ENCODE assay signal across 13 mouse cellular contexts in genomic region chr5:135913201-135913600, GRCm38 (mm10). TPM values are rescaled to one million over a fixed set of nuclear protein-coding genes. Genes with fewer than 3 reads are reported as not detected.
DNase-seq lines count a peak whose midpoint lies in the region; ATAC-seq and TF ChIP-seq lines count a peak whose summit lies in the region.
"Had no signal": no experiment of that assay in that cellular context is flagged by ENCODE, and none has a peak within 500 bp of the region (broad histone marks: within the 10 kb centered on the region; RNA-seq: fewer than 3 reads in every experiment).

No protein-coding gene starts in this region.

- peaks cover 70% of the 10 kb centered on the region for H3K4me1 ChIP-seq in liver, embryonic 13.5 days (replicated peaks)
- peaks cover 62% of the 10 kb centered on the region for H3K4me1 ChIP-seq in liver, embryonic 12.5 days
- no peaks in the 10 kb centered on the region for H3K4me1 ChIP-seq in midbrain, embryonic 11.5 days (ENCODE audit: control insufficient read depth, insufficient read depth, low read length)
- H3K4me1 ChIP-seq in kidney, adult 2 months (ENCODE audit: control insufficient read depth, insufficient read depth, low read length) = no peaks in the 10 kb centered on the region; the same call in 1 of the 2 replicates

- no peak overlapping the region for H3K4me3 ChIP-seq in liver, embryonic 13.5 days (replicated peaks)
- H3K4me3 ChIP-seq in liver, embryonic 12.5 days = no peak overlapping the region
- no peak overlapping the region for H3K4me3 ChIP-seq in midbrain, embryonic 11.5 days (ENCODE audit: low read depth, low read length)
- no peak overlapping the region for H3K4me3 ChIP-seq in kidney, adult 2 months (ENCODE audit: insufficient read depth, low read depth, low read length)
- H3K4me3 ChIP-seq: forebrain, embryonic 12.5 days; lung, embryonic 15.5 days had no signal

- H3K27ac ChIP-seq in liver, embryonic 13.5 days = 0 out of 2 replicates have a peak overlapping the region, but pooled peaks have one; percentile 50
- H3K27ac ChIP-seq in liver, embryonic 12.5 days = no peak overlapping the region; the same call in 1 of the 2 replicates
- H3K27ac ChIP-seq in midbrain, embryonic 11.5 days (ENCODE audit: low read depth, low read length) = no peak overlapping the region
- no peak overlapping the region for H3K27ac ChIP-seq in kidney, adult 2 months (ENCODE audit: insufficient read depth, low read depth, low read length)
- H3K27ac ChIP-seq: forebrain, embryonic 12.5 days; lung, embryonic 15.5 days had no signal

- no peak for ATAC-seq in liver, embryonic 13.5 days (ENCODE audit: low read depth)
- ATAC-seq in liver, embryonic 12.5 days = no peak
- peak; percentile 92 for ATAC-seq in CD4-positive, CD25-positive, alpha-beta regulatory T cell, adult 4 months
- no peak for ATAC-seq in midbrain, embryonic 11.5 days (ENCODE audit: low FRiP score)

- H3K36me3 ChIP-seq in liver, embryonic 13.5 days = peaks cover 83% of the 10 kb centered on the region
- H3K36me3 ChIP-seq in liver, embryonic 12.5 days = peaks cover 95% of the 10 kb centered on the region
- H3K36me3 ChIP-seq in midbrain, embryonic 11.5 days (ENCODE audit: control insufficient read depth, insufficient read depth, low read length) = peaks cover 38% of the 10 kb centered on the region
- H3K36me3 ChIP-seq in kidney, adult 2 months (ENCODE audit: control insufficient read depth, insufficient read depth, low read length) = peaks cover 5% of the 10 kb centered on the region; the same call in 1 of the 2 replicates

- no peak overlapping the region for H3K4me2 ChIP-seq in liver, embryonic 13.5 days
- no peak overlapping the region for H3K4me2 ChIP-seq in liver, embryonic 12.5 days
- no peak overlapping the region for H3K4me2 ChIP-seq in midbrain, embryonic 11.5 days
- H3K4me2 ChIP-seq: forebrain, embryonic 12.5 days; lung, embryonic 15.5 days had no signal

- whole genome bisulfite sequencing in liver, embryonic 13.5 days (ENCODE audit: insufficient replicate concordance) = 43% methylated on average over 5 of the region's 5 CpGs
- WGBS in liver, embryonic 12.5 days (ENCODE audit: insufficient replicate concordance) = 42% methylated on average over 5 of the region's 5 CpGs
- WGBS in midbrain, embryonic 11.5 days = 85% methylated on average over 5 of the region's 5 CpGs
- 64% methylated on average over 5 of the region's 5 CpGs for whole genome bisulfite sequencing in kidney, adult 2 months

- no peak overlapping the region for H3K9ac ChIP-seq in liver, embryonic 13.5 days
- H3K9ac ChIP-seq in liver, embryonic 12.5 days = no peak overlapping the region
- H3K9ac ChIP-seq in midbrain, embryonic 11.5 days (ENCODE audit: low read length) = no peak overlapping the region
- H3K9ac ChIP-seq: forebrain, embryonic 12.5 days; lung, embryonic 15.5 days had no signal

- DNase-seq in liver, embryonic 13.5 days = no peak
- peak; percentile 67 for DNase-seq in ZHBTc4 (ENCODE audit: low read depth, low spot score)
- peak; percentile 49 to 52 for DNase-seq in lung, postnatal 4 days
- DNase-seq in midbrain, embryonic 11.5 days (ENCODE audit: low spot score, missing footprints) = no peak
- DNase-seq in kidney, adult 2 months = no peak
- DNase-seq: adrenal gland, postnatal 14 days; cerebellum, adult 11-12 months; gastrocnemius, postnatal 36 days; kidney, postnatal 25 days had no signal

- TF ChIP-seq CTCF in kidney, adult 2 months (conservative IDR thresholded peaks at IDR 0.05; ENCODE audit: insufficient read depth, insufficient read length, low read depth, low read length) = no peak

- no peak for TF ChIP-seq POLR2A in kidney, adult 2 months (IDR thresholded peaks at IDR 0.05; ENCODE audit: low read depth, low read length)

- H3K9me3 ChIP-seq in liver, embryonic 13.5 days (replicated peaks) = no peaks in the 10 kb centered on the region
- H3K9me3 ChIP-seq in liver, embryonic 12.5 days (replicated peaks) = no peaks in the 10 kb centered on the region
- H3K9me3 ChIP-seq in midbrain, embryonic 11.5 days (ENCODE audit: control insufficient read depth, low read length) = no peaks in the 10 kb centered on the region
- H3K9me3 ChIP-seq: forebrain, embryonic 12.5 days; lung, embryonic 15.5 days had no signal

- no peaks in the 10 kb centered on the region for H3K27me3 ChIP-seq in liver, embryonic 13.5 days
- H3K27me3 ChIP-seq in liver, embryonic 12.5 days (replicated peaks) = no peaks in the 10 kb centered on the region
- no peaks in the 10 kb centered on the region for H3K27me3 ChIP-seq in midbrain, embryonic 11.5 days (ENCODE audit: control insufficient read depth, insufficient read depth, low read length)
- no peaks in the 10 kb centered on the region for H3K27me3 ChIP-seq in kidney, adult 2 months (replicated peaks; ENCODE audit: control insufficient read depth, insufficient read depth, low read length)
- H3K27me3 ChIP-seq: forebrain, embryonic 12.5 days; lung, embryonic 15.5 days had no signal

RNA-seq across cellular contexts. Expression of gene Ywhag, which starts 21.2 kb away (rescaled TPM):
- 80.8 and 100 TPM in 2 replicates for polyA plus RNA-seq in liver, embryonic 13.5 days (2015; fragmentation: Nextera tagmentation; extraction: Ambion mirVana)
- 121 and 128 TPM in 2 replicates for polyA plus RNA-seq in liver, embryonic 12.5 days (2016; fragmentation: Nextera tagmentation; extraction: Ambion mirVana)
- 10 to 100 TPM; 29.6 to 47.8 TPM for polyA plus RNA-seq in CD4-positive, CD25-positive, alpha-beta regulatory T cell, adult 4 months (2017; shearing (Covaris generic))
- polyA plus RNA-seq in midbrain, embryonic 11.5 days (2014; fragmentation: Nextera tagmentation; extraction: Ambion mirVana) = 182 and 188 TPM in 2 replicates
- 47.9 and 57.1 TPM in 2 replicates for polyA plus RNA-seq in kidney, adult 2 months (2012; rRNA removed)

RNA-seq across cellular contexts. Expression of gene Hspb1, which starts 25.5 kb away (rescaled TPM):
- 6.4 and 7.3 TPM in 2 replicates for polyA plus RNA-seq in liver, embryonic 13.5 days (2015; fragmentation: Nextera tagmentation; extraction: Ambion mirVana)
- 7.4 TPM in 2 replicates for polyA plus RNA-seq in liver, embryonic 12.5 days (2016; fragmentation: Nextera tagmentation; extraction: Ambion mirVana)
- 1 to 10 TPM in 1 of 2 experiments, not detected in 1; 1.3 TPM for polyA plus RNA-seq in CD4-positive, CD25-positive, alpha-beta regulatory T cell, adult 4 months (2017; shearing (Covaris generic))
- 8.7 and 9.9 TPM in 2 replicates for polyA plus RNA-seq in midbrain, embryonic 11.5 days (2014; fragmentation: Nextera tagmentation; extraction: Ambion mirVana)
- 77.2 and 77.8 TPM in 2 replicates for polyA plus RNA-seq in kidney, adult 2 months (2012; rRNA removed)

Comparison
In these comparisons a context has a peak if more than half of its experiments do, and no peak if none do; other contexts are left out.
1. DNase-seq: peak in ZHBTc4 (single experiment) and lung, postnatal 4 days (2 of 2); none in liver, embryonic 13.5 days (single experiment), midbrain, embryonic 11.5 days (single experiment) and kidney, adult 2 months (single experiment).